Mouse (Mus musculus): ENCODE measurements around the gene Rnf10. TPM values are rescaled to one million over a fixed set of nuclear protein-coding genes. Genes with fewer than 3 reads are reported as not detected.

The Rnf10 gene
- 191 and 195 TPM in 2 replicates for polyA plus RNA-seq (2012; rRNA removed)

GRCm38 (mm10) chr5:115272812-115273548 lies at the start of gene Rnf10:
TSS of gene Rnf10 (minus strand) at chr5:115272898.

DNA sequence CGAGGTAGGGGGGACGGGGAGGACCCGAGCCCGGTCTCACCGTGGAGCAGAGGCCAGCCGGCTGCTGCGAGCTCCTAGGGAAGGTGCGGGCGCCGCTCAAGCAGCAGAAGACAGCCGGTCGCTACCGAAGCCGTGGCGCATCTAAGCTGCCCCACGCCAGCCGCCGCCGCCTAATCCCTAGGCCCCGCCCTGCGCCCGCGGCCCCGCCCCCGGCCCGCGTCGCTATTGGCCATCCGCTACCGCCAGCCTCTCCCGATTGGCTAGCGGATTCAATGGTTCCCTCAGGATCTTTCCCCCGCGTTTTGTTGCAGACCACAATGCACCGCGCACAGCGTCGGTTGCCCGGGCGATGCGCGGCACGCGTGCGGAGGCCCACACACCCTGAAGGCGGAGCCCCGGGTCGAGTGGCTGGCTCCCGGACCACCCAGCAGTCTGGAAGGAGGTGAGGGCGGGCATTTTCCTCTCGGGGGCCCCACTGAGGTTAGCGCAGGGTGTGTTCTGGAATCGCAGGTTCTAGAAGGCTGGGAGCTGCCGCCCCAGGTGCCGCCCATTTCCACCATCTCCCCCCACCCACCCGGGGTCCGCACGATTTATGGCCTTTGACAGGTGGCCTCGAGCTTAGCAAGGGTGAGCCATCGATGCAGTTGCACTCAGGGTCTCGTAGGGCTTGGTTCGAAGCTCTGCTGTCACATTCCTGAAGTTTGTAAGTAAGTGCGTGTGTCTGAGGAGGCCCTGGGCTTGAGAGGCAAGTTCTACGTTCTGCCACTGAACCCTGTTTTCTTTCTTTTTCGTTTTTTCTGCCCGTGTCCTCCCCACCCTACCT lies 28.3 kb upstream of the Rnf10 start, which contains the start of gene Dynll1:
Dynll1 (minus strand) TSS at position 208 of the 823 bp plus-strand sequence.

GRCm38 (mm10) chr5:115279226-115280049 lies 6.7 kb upstream of the Rnf10 start, which contains the start of gene Coq5:
TSS of gene Coq5 (plus strand) at chr5:115279666.

DNA sequence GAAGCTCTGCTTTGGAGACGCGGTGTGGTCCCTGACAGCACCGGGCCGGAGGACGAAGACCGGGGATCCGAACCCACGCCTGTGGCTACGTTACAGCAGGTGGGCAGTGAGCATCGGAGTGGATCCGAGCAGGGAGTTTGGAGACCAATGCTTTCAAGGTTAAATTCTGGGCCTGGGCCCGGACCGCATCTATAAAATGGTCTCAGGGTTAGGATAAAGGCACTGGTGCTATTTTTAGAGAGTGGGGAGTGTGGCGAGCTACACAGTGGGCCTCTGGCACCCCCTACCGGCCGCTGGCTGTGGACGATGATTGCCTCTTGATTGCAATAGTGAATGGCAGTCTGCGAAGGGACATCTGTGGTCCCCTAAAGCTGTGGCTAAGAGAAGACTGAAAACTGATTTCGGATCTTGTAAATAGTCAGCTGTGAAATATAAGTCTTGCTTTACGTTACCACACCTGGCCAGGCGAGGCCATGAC lies 36.9 kb downstream of the Rnf10 start, which contains the start of gene Pop5:
Pop5 (plus strand) TSS at position 51 of the 478 bp plus-strand sequence.

DNA sequence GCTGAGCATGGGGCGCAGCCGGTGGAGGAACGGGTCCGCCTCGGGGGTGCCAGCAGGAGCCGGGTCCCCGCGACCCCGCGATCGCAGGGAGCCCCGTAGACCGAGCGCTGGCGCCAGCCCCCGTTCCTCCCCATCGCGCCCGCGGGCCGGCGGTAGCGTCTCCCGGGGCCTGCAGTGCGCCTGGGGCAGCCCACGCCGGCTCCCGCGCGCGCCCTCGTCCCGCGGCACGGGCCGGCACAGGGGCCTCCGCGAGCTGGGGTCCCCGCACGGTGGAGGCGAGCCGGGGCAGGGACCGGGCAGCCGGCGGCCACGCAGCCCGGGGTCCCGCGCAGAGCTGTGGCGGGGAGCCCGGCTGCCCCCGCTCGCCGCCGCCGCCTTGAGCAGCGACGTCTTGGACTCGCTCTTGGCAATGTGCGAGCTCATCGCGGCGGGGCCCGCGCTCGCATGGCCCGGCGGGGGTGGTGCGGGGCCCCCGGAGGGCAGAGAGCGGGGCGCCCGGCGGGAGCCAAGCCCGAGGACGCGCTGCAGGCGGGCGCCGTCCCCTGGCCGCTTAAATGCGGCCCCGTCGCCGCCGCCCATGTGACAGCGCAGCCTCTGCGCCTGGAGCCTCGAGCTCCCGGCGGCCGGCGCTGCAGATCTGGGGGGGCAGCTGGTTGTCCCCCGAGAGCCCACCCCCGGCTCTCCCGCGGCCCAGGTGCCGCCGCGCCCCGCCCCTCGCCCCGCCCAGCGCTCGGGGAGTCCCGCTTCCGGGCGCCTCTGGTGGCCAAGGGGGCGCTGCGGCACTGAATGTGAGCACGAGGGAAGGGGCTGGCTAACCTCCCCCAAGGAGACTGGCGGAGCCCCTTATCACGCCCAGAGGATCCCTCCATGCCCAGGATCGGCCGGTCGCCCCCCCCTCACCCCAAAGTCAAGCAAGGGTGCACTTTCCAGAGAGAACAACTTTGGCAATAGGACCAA lies 78.8 kb downstream of the Rnf10 start, which contains the start of gene Cabp1:
Cabp1 (minus strand) TSS at position 713 of the 957 bp plus-strand sequence.

Other genes starting within 250 kb of the Rnf10 start
- gene Gm10401, start 174.6 kb downstream of the Rnf10 start, polyA plus RNA-seq (2012; rRNA removed) = not detected in 2 replicates
- 141 and 147 TPM in 2 replicates for gene Acads, start 153.6 kb downstream of the Rnf10 start, polyA plus RNA-seq (2012; rRNA removed)
- gene Unc119b, start 137.9 kb downstream of the Rnf10 start, polyA plus RNA-seq (2012; rRNA removed) = 56.5 and 57.8 TPM in 2 replicates
- gene Mlec, start 114.7 kb downstream of the Rnf10 start, polyA plus RNA-seq (2012; rRNA removed) = 84.1 and 84.5 TPM in 2 replicates
- gene Cabp1, start 78.5 kb downstream of the Rnf10 start, polyA plus RNA-seq (2012; rRNA removed) = 7.9 and 9.0 TPM in 2 replicates
- gene Pop5, start 37.1 kb downstream of the Rnf10 start, polyA plus RNA-seq (2012; rRNA removed) = 123 and 173 TPM in 2 replicates
- gene Coq5, start 6.8 kb upstream of the Rnf10 start, polyA plus RNA-seq (2012; rRNA removed) = 8.1 and 8.7 TPM in 2 replicates
- gene Dynll1, start 28.1 kb upstream of the Rnf10 start, polyA plus RNA-seq (2012; rRNA removed) = 250 and 284 TPM in 2 replicates
- 137 and 140 TPM in 2 replicates for gene Srsf9, start 54.3 kb upstream of the Rnf10 start, polyA plus RNA-seq (2012; rRNA removed)
- gene Gatc, start 68.3 kb upstream of the Rnf10 start, polyA plus RNA-seq (2012; rRNA removed) = 10.6 and 13.7 TPM in 2 replicates
- gene Triap1, start 68.3 kb upstream of the Rnf10 start, polyA plus RNA-seq (2012; rRNA removed) = 4.7 and 6.8 TPM in 2 replicates
- 3,325 and 3,970 TPM in 2 replicates for gene Cox6a1, start 76.1 kb upstream of the Rnf10 start, polyA plus RNA-seq (2012; rRNA removed)
- 44.6 and 51.8 TPM in 2 replicates for gene Msi1, start 156.7 kb upstream of the Rnf10 start, polyA plus RNA-seq (2012; rRNA removed)
- gene Pla2g1b, start 193.4 kb upstream of the Rnf10 start, polyA plus RNA-seq (2012; rRNA removed) = 6.8 and 20.6 TPM in 2 replicates
- gene Sirt4, start 211.8 kb upstream of the Rnf10 start, polyA plus RNA-seq (2012; rRNA removed) = 70.7 and 71.4 TPM in 2 replicates
- gene Pxn, start 233.8 kb upstream of the Rnf10 start, polyA plus RNA-seq (2012; rRNA removed) = 87.2 and 93.8 TPM in 2 replicates